Mouse (Mus musculus) 3134 (cell line): ENCODE results near the gene Olfr456.
"Not testable (repeated sequence)": the region's sequence is repeated elsewhere in the genome, so short reads cannot be mapped to it uniquely, and the experiment has no call there.

Experiments
- DNase-seq: peaks from one replicate; pipeline ENCODE4 v3.0.0-alpha.2; 2011; ENCODE audit warnings: low spot score; ENCODE audit not compliant: insufficient read length; ENCODE audit errors: extremely low read depth

Gene Olfr456

DNA sequence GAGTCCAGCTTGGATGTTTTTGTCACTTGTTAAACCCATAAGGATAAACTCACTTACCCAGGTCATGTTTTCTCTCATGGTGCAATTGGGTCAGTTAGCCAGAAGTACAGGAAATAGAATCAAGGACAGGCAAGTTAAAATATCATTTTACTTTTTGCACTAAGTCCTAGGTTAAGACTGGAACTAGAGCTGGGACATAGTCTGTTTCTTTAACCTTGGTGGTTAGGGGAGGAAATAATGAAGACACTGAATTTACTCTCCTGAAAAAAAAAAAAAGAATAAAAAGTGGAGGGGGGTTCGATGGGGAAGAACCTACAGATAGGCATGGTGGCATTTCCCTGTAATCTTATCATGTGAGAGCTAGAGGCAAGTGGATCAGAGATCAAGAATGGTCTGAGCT lies at the start of gene Olfr456:
Olfr456 (minus strand) TSS at position 101 of the 400 bp plus-strand sequence.
- DNase-seq: no peak

DNA sequence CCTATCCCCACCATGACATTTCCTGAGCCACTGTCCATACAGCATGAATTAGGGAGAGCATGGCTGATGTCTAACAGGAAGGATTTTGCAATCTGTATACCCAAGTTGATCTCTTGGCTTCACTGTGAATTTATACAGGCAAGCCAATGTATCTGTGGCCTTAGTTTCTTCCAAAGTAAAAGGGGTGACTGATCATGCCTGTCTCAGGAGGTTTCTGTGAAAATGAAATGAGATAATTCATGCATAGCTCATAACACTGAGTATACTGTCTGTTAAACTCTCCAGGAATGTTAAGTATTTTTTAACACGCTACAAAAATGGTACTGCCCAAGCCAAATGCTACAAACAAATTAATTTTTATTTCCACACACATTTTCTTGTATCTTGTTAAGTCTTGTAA lies 26.4 kb upstream of the Olfr456 start:
- no peak for DNase-seq

DNA sequence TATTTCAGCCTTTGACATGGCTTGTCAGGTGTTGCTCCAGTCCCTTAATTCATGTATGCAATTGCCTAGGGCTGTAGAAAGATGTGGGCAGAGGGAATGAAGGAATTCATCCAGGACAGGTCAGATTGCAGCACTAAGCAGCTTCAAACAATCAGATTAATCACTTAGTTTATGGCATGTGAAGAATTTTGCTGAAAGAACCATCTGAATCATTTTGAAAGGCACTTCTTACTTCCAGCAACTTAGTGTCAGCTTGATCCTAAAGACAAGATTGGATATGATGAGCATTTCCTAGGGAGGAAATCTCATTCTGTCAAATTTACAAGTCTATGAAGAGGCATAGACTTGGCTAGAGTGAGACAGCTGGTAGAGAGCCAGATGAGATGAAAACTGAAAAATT lies 22.3 kb upstream of the Olfr456 start:
- no peak for DNase-seq

DNA sequence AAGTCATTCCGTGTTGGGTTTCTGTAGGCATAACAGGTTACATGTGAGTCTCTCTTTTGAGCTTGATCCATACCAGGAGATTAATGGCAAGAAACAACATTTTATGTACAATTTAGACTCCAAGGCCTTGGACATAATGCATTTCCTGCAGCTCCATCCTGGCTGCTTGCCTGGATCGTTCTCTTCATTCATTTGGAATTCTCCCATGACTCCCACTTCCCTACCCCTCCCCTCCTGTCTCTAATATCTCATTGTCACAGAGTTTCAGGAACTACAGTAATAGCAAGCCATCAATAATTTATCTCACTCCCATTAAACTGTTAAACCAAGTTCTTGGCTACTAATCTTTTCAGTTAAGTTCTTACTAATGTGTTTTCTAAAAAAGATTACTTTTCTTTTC lies 16.5 kb upstream of the Olfr456 start:
- DNase-seq: no peak

DNA sequence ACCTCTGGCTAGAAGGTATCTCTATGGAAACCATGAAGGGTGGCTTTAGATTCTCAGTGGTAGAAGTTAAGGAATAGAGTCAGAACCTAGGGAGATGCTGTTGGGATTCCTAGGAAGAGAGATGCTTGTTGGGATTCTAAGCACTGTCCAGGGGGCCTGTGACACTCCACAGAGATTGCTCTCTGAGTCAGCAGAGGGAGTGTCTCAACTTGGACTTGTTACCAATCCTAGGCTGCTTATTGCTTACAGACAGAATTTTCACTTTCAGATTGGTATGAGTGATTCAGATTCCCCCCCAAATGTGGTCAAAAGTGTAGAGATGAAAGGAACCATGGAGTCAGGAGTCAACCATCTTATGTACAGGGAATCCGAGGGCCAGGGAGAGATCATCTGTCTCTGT lies 2.7 kb upstream of the Olfr456 start:
- peak; percentile 11 for DNase-seq

DNA sequence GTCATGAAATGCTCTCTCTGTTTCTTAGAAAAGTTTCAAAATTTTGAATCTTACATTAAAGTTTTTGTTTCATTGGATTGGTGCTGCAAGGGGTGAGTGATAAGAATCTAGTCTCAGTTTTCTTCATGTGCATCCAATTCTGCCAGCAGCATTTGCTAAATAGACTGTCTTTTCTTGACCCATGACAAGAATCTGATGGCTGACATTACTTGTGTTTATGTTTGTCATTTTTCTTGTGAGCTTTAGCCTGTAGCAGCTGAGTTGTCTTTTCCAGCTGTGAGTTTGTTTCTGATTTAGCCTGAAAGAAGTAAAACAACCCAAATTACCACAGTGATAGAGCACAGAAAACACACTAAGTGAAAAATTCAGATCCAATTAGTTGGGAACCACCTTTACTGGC lies 2.4 kb downstream of the Olfr456 start:
- no peak for DNase-seq

DNA sequence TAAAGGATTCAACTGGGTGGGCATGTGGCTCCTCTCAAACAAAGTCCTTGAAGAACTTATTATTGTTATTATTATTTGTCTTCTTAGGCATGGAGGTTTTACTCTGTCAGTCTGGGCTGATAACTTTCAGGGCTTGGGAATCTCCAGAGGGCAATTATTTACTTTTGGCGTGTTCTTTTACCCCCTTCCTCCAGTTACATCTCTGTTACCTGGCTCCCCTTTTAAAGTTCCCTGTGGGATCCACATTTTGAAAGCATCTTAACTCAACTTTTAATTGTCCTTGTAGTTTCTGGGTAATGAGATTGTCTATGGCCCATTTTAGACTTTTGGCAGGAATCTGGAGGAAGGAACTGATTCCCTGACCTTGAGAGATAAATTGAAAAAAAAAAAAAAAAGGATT lies 10.8 kb downstream of the Olfr456 start, which contains the start of gene Olfr457:
Olfr457 (minus strand) TSS at position 101 of the 400 bp plus-strand sequence.
- DNase-seq: no peak

DNA sequence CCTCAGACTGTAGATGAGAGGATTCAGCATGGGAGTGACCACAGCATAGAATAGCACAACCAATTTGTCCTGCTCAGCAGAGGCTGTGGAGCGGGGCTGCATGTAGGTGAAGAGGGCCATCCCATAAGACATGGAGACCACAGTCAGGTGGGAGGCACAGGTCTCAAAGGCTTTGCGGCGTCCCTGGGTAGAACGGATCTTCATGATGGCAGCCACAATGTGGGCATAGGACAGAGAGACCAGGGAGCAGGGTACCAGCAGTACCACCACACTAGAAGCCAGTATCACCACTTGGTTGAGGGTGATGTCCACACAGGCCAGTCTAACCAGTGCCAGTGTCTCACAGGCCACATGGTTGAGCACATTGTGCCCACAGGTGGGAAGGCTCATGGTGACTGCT lies 15.7 kb downstream of the Olfr456 start:
- not testable (repeated sequence) for DNase-seq

DNA sequence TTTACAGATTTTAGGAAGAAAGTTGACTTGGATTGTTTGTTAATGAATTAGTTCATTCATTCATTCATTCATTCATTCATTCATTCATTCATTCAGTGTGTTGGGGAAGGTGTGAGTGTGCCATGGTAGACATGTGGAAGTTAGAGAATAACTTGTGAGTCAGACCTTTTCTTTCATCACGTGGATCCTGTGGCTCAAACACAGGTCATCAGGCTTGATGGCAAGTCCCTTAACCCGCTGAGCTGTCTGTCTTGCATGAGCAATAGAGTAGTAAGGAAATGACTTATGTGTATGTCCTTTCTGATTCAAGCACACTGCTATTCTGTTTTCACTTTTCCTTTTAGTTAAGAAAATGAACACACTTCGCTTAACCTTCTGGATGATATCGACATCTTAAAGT lies 16.5 kb downstream of the Olfr456 start:
- DNase-seq: no peak

DNA sequence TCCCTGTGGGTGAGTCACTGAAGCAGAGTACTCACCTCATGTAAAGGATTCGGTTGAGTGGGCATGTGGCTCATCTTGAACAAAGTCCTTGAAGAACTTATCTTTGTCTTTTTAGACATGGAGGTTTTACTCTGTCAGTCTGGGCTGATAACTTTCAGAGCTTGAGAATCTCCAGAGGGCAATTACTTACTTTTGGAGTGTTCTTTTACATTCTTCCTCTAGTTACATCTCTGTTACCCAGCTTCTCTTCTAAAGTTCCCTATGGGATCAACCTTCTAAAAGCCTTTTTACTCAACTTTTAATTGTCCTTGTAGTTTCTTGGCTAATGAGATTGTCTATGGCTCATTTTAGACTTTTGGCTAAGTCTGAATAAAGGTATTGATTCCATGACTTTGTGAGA lies 21.9 kb downstream of the Olfr456 start, which contains the start of gene Olfr458:
Olfr458 (minus strand) TSS at position 101 of the 400 bp plus-strand sequence.
- DNase-seq: no peak

DNA sequence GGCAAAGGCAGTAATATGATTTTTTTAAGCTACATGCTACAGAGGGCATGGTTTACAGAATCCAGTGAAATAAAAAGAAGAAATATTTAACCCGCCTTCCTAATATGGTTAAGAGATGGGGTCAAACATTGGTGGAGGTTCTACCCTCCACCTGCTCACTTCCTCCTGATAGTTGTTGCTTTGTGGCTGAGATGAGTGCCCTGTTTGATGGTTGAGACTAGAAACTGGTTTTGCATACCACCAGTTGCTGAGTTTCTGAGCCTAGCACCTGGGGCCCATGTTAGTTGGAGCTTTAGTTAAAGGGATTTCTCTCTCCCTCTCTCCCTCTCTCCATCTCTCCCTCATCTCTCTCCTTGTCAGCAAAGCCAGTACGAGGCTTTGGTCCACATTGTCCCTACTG lies 39.6 kb downstream of the Olfr456 start:
- no peak for DNase-seq

DNA sequence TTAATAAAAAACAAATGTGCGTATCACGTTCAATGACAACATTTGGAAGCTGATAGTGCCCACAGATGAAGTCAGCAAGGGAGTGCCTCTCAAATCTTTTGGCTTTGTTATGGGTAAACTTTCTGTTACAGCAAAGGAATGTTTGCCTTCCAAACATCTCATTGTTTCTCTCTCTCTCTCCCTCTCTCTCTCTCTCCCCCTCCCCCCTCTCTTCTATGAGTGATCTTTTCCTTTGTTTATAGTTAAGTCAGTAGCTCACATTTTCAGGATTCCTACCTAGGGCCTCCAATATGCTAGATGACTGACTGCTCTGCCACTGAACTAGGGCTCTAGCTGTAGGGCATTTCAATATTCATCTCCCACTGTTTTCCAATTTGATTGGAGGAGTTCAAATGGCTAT lies 42.5 kb downstream of the Olfr456 start:
- no peak for DNase-seq

DNA sequence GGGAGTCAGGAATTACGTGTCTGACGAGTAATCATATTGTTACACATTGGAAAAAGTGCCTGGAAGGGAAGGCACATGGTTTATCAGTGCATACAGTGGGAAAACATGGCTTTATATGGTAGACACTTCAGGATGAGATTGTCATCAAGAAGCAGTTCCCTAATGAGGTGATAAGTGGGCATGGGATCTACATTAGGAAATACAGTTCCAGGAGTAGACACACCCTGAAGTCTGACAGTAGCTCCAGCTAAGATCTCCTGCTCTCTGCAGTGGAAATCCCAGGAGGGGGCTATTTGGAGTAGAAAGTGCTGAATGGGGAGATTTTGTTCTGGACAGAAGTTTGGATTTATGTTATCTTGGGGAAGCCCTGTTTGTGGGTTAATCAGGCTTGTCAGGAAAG lies 45.6 kb downstream of the Olfr456 start:
- no peak for DNase-seq
